Mouse (Mus musculus) urinary bladder, postnatal 10 days (tissue): ENCODE data around the gene Chrnb2.
"Not testable (repeated sequence)": the region's sequence is repeated elsewhere in the genome, so short reads cannot be mapped to it uniquely, and the experiment has no call there.

ENCODE experiments used
- DNase-seq: peaks from one replicate; pipeline ENCODE4 v3.0.0; 2022; ENCODE audit warnings: low spot score

Chrnb2 gene

DNA sequence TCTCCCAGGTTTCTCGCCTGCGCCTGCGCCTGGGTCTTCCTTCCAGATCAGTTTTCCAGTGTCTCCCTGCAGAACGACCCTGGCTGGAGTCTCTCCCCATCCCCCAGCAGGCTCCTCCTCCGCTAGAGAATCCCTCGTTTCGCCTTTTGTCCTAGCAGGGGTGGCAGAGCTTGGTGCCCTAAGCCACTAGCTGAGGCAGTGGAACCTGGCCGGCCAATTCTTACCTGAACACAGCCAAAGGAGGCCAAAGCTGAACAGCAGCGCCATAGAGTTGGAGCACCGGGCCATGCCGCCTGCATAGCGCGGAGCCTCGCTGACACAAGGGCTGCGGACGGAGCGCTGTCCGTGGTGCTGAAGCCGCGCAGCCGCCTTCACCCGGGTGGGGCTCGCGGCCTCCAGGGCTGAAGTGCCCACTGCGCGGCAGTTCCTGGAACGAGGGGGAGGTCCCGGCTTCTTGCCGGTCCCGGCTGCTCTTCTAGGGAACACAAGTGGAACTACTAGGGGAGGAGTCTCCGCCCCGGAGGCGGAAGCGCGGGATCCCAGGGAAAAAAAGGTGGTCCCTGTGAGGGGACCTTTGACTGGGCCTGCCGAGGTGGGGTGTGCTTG is at the start of gene Chrnb2:
TSS of gene Chrnb2 (minus strand) at position 514 of the 606 bp plus-strand sequence.
- no peak for DNase-seq

DNA sequence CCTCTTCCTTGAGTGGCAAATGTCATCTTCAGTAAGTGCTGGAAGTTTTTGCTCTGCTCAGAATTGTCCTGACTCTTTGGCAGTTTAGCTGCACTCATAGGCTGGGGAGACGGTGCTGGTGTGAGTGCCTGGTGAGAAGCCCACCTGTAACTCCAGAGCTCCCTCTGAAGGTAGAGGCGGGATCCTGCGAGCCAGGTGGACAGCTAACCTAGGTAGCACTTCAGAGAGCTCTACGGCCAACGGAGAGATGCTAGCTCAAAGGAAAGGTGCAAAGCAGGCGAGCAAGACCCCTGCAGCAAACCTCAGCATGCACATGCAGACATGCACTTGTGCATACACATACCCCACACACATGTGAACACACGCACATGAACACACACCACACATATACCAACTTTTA is 49.6 kb upstream of the Chrnb2 start:
- DNase-seq, result no peak

DNA sequence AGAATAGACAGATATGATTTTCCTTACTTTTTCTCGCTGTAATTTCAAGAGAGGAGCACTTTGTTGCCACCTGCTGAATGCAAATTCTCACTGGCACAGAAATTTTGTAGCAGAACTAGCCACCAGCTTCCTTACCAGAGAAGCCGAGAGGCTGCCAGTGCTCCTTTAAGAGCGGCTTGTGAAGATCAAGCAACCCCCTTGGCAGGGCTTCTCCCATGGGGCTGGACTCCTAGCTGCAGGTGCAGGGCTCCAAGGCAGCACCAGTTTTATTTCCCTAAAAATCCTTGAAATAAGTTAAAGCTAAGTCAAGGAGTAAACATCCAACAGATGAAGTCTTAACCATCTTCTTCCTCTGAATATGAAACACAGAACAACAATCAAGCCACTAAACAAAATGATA is 47.7 kb upstream of the Chrnb2 start:
- DNase-seq, result no peak

DNA sequence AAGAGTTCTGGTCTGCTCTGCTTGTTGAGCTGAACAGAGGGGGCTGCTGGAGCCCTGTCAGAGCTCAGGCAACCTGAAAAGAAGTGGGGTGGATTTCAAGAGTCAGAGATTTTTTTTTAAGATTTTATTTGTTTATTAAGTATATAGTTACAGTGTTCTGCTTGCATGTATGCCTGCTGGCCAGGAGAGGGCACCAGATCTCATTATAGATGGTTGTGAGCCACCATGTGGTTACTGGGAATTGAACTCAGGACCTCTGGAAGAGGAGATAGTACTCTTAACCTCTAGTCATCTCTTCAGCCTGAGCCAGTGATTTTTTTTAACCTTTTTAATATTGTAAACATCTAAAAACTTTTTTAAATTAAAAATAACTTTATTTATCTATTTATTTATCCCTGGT is 46.4 kb upstream of the Chrnb2 start:
- no peak for DNase-seq

DNA sequence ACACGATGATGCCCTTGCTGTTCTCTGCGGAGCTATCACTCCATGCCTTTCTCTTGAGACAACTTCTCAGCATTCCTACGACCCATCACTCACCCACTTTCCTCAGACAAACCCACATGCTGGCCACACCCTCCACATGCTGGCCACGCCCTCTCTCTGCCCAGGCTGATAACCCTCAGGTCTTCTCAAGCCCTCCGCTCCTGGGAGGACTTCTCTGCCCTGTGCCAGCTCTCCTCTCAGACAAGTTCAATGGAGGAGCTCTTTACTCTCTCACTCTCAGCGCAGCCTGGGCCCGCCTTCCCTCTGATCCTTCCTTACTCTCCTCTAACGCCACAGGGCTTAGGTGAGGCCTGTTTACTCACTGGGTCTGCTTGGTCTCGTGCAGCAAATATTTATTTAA is 44.2 kb upstream of the Chrnb2 start:
- DNase-seq, result no peak

DNA sequence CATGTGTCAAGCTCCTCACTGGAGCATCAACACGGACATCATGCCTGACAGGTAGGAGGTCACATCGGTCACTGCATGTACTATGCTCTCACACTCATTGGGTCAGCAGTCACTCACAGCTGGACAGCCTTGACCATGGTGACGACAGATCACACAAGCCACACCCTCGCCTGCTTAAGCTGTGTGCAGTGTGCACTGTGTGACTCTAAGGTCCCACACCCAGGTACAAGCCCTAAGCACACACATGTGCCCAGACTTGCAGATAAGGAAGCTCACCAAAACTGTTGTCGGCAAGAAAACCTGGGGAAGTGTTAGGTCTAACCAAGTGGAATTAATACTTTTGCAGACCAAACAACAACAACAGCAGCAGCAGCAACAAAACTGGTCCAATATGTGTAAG is 43.4 kb upstream of the Chrnb2 start:
- no peak for DNase-seq

DNA sequence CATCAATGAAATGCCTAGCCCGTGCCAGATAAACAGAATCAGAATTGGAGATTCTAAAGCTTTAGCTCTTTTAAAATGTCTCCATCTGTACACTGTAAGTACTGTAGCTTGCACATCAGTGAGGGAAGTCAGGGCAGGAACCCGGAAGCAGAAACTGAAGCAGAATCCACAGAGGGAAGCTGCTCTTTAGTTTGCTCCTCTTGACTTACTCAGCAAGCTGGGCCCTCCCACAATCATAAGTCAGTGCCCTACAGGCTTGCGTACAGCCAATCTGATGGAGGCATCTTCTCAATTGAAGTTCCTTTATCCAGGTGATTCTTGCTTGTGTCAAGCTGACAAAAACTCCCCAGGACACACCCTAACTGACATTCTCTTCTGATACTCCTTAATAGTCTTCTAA is 42.7 kb upstream of the Chrnb2 start:
- no peak for DNase-seq

DNA sequence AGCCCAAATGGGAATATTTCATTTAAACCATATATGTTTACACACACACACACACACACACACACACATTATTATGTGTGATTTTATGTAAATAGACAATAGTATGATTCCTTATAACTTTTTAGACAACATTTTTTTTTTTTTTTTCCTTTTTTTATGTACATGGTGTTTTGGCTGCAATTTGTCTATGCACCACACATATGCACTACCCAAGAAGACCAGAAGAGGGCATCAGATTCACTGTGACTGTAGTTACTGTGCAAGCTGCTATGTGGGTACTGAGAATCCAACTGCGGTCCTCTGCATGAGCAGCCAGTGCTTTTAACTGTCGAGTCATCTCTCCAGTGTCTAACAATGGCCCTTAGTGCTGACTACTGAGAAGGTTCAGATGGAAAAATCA is 42.3 kb upstream of the Chrnb2 start:
- no peak for DNase-seq

DNA sequence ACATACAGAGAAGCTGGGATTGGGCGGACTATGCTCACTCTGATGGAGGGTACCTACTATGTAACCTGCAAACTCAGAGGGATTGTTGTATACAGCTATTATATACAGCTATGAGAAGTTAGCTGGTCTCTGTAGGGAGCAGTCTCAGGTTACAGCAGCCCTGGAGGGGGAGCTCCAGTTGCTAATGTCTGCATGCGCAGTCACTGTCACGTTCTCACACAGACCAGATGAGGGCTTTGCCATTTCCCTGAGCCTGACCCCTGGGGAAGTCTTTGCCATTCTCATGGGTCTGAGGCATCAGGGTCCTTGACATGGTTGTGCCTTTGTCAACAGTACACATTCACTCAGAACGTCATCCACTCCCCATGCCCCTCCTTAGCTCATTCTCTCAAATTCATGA is 40.7 kb upstream of the Chrnb2 start:
- no peak for DNase-seq

DNA sequence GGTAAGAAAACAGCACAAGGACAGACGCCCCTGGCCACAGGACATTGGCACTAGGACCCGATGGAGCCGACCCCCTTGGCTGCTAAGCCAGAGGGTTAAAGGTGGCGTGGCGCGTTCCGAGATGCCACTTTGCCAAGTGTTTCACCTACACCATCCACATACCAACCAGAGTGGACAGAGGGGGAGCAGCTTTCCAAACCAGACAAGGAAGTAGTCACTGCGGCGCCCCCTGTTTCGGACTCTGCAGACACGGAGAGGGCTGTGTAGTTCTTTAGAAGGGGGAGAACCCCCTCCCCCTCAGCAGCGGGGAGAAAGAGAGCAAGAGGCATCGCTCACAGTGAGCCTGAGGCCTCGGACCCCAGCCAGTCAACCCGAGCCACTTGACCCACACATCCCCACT is 38.4 kb upstream of the Chrnb2 start:
- no peak for DNase-seq

DNA sequence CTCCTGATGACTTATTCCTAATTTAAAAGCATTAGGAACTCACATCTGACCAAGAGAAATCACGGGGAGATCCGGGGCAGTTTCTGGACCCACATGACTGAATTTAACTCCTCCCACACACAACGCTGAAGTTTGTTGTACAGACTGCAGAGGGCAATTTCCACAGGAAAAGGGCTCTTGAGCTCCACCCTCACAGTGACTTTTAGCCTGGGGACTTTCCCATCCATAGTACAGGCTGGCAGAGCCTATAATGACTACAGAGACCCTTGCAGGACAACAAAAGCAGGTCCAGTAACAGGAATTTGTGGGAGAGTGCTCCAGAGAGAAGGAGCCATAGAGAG is 37.0 kb upstream of the Chrnb2 start:
- DNase-seq, result no peak

DNA sequence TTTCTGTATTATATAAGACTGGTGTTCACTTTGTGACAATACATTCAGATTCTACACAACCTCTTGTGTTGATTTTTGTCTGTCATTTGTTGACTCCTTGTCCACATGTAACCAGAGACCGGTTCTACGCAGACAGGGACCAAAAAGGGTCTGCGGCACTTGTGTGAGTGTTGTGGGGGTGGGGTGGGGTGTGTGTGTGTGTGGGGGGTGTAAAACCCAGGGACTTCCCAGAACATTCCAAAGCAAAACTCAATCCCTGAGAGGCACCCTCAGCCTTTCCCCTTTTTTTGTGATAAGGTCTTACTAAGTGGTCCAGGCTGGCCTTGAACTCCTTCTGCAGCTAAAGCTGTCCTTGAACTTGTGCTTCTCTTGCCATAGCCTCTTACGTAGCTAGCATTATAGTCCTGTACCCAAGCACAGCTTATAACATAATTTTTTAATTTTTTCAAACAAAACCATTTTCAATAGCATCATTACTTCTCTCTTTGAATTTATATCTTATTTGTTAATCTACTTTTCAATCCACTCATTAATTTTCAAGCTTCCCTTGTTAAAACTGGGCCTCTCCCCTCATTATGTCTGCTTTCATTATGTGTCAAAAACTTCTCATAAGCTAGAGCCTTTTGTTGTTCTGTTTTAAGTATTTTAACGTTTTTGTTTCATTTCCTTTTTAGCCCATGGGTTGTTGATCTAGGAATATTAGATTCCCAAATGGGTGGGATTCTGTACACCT is 36.5 kb upstream of the Chrnb2 start:
- no peak for DNase-seq

DNA sequence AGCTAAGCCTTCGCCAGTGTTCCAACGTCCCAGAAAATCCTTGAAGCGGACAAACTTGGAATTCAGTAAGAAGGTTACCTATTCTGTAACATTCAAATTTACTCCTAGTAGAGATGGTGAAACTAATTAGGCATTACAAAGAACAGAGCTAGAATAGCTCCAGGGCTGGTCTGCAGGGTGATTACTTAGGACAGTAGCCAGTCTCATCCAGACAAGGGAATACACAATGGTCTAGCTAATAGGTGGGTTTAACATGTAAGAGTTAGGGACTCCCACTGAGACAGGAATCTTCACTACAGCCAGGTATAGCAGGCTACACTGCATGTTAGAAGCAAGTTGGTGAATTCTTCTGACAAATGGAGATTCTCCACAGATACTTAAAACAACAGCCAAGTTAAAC is 35.6 kb upstream of the Chrnb2 start:
- DNase-seq, result not testable (repeated sequence)

DNA sequence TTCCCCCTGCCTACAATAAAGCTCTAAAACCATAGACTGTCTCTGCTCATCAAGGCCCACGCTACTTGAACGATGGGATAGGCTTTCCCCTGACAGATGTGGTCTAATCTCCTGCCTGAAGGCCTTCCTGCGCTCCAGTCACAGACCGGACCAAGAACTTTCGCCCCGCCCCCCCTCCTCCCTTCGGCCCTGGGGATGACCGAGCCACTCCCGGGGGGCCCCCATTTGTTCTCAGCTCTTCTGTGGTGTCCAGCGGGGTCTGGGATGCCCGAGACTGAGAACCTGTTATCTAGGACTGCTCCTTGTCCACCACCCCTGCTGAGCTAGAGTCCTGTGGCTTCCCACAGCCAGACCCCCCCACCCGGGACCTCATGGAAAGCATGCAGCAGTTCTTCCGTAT is 35.0 kb upstream of the Chrnb2 start:
- no peak for DNase-seq

DNA sequence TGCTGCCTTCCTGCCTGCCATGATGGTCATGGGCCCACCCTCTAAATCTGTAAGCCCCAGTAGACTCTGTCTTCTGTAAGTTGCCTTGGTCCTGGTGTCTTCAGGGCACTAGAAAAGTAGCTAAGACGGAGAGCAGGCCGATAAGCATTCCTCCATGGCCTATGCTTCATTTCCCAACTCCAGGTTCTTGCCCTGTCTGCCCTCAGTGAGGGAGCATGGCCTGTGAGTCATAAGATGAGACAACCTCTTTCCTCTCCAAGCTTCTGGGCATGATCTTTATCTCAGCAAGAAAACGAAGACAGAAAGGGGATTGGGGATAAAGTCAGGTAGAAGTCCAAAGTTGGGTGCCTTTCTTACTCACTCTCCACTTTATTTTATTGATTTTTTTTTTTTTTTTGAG is 34.1 kb upstream of the Chrnb2 start:
- no peak for DNase-seq

DNA sequence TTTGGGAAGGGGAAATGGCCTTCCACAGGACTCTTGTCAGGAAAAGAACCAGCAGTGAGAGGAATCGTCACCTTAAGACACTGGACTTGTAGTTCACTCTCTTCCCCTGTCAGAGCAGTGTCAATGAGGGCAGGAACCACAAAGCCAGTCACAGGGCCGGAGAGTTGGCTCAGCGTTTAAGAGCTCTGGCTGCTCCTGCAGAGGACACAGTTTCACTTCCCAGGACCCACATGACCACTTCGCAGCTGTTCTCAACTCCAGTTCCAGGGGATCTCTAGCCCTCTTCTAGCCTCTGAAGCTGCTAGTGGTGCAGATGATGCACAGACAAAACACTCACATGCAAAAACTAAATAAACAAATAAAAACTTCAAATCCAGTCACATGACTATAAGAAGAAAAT is 31.9 kb upstream of the Chrnb2 start:
- DNase-seq, result no peak

DNA sequence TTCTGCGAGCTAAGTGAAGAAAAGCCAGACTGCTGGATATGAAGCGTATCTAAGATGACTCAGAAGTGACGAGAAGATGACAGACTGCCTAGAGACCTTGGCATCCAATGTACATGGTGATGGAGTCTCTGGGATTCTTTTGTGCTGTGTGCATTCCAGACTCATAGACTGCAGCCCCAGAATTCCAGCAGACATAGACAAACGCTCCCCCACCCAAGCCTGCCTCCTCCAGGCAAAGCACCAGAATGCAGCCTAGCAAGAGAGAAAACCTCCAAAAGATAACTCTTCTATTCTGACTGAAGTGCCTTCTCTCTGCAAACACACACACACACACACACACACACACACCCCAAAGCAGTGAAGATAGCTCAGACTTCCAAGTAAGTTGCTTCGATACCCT is 31.3 kb upstream of the Chrnb2 start:
- DNase-seq, result no peak

DNA sequence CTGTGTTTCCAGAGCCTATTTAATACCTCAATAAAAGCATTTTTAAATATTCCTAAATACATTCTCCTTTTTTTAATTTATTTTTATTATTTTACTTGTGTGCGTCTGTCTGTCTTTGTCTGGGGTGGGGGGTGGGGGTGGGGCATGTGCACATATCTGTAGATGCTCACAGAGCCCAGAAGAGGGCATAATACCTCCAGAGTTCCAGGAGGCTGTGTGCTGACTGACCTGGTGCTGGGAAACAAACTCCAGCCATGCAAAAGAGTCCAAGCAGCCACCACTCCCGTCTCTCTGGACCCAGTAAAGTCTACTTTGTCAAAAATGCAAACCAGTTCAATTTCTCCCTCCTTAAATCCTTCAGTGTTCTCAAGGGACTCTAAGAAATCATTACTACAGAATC is 30.2 kb upstream of the Chrnb2 start:
- DNase-seq, result no peak

DNA sequence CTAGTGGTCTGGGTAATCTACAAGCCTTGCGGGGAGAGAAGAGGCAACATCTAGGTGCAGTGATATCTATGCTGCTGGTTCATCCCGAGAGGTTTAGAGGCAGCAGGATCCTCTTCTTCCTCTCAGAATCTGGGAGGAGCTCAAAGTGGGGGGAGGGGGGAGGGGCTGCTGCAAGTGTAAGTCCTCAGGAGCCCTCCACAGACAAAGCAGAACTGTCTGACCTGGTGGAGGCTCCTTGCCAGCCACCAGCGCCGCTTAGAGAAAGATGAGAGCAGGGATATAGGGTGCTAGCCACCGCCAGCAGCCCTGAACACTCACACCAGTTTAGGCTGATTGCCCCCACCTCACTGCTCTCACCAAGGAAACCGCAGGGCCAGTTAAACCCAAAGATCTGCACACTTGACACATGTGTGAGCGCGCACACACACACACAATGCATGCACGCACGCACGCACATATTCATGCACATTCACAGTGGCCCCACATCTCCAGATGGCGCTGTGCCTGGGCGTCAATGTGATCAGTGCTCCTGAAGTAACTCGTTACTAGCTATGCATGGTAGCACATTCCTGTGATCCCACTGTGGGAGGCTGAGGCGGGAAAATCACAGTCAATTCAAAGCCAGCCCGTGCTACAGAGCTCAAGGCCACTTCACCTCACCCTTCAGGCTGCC is 24.4 kb upstream of the Chrnb2 start:
- DNase-seq, result no peak

DNA sequence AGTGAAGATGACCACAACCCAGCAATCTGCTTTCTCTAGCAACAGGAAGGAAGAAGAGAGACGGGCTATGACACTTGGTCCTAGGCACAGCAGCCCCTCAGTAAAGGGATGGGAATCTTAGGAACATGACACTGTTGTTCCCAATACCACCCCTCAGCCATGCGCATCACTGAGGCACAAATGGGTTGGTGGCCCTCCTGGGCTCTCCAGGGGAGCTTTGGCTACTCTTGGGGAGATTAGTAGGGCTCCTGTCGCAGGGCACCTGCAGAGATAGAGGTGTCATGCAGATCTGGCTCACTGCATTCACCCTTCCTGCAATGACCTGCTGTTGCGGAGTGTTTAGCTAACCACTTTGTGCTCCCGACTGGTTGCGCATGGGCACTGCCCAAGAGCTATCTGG is 21.8 kb upstream of the Chrnb2 start:
- DNase-seq, result no peak

DNA sequence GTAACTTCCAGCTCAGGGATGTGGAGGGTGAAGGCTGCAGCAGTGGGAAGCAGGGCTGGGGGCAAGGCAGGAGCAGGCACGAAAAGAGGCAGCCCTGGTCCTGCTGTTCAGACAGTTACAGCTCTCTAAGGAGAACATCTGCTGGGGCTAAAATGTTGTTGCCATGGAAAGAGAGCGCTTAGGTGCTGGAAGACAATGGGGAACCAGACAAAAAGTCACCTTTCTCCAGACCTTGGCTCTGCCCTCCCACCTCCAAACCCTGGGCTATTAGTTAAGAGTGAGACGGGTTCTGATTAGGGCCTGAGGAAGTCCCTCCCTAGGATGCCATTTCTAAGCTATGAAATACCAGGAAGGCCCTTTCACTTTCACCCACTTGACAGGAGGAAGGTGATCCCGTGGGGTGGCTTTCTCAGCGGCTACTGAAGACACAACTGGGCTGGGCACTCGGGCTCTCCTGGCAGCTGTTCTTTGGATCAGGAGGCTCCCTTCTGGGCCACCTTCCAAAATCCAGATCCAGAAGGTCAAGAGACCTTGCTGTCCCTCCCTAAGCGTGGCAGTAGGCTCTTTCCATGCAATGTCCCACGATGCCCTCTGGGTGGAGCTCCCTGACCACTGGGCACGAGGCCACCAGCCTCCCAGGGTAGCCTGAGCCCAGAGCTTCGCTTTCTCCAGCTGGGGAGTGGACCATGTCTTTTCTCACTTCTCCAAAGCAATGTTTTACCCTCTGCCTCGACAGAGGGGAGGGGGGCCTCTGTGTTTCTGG is 20.7 kb upstream of the Chrnb2 start:
- no peak for DNase-seq

DNA sequence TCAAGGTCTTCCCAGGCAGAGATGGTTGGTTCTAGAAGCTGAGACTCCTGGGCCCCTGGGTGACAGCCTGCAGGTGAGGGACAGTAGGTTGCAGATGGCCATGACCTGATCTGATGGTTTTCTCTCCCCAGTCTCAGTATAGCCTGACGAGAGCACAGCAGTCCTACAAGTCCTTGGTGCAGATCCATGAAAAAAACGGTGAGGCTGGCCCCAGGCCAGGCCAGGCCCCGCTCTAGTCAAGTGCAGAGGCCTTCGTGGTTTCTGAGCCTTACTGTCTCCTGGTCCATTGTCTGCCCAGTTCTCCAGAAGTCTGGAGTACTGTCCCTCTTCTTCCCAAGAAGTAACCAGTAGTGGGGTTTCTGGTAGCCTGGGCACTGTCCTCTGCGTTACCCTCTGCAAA is 17.2 kb upstream of the Chrnb2 start:
- no peak for DNase-seq

DNA sequence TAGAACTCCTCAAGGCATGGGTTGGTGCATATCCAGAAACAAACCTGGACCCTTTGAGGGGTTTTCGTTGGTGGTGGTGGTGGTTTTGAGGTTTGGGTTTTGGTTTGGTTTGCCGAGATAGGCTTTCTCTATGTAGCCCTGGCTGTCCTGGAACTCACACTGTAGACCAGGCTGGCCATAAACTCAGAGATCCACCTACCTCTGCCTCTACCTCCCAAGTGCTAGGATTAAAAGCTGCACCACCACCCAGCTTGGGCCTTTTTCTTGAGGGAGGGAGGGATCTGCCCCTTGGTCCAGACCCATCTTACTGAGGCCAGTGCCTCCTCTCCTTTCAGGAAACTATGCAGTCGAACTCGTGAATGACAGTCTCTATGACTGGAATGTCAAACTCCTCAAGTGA is 15.7 kb upstream of the Chrnb2 start:
- DNase-seq, result no peak
